Mouse (Mus musculus): ENCODE data around the gene Ip6k1. TPM values are rescaled to one million over a fixed set of nuclear protein-coding genes. Genes with fewer than 3 reads are reported as not detected.

The Ip6k1 gene
- polyA plus RNA-seq, 1 experiment, result 30.8 TPM

GRCm38 (mm10) chr9:107961351-107961762 is 40.9 kb upstream of the Ip6k1 start:
- H3K79me2 ChIP-seq (ENCODE audit: control insufficient read depth, insufficient read depth), result no peaks in the 10 kb centered on the region
- H3K36me3 ChIP-seq (ENCODE audit: control insufficient read depth, insufficient read depth), result peaks cover 47% of the 10 kb centered on the region
- no peak overlapping the region for H3K4me3 ChIP-seq (ENCODE audit: insufficient read depth, poor library complexity, severe bottlenecking)
- H3ac ChIP-seq (ENCODE audit: control insufficient read depth, insufficient read length, low read depth), result no peak overlapping the region
- H3K79me3 ChIP-seq (ENCODE audit: low read depth), result no peaks in the 10 kb centered on the region
- TF ChIP-seq CEBPB (IDR thresholded peaks at IDR 0.05; ENCODE audit: low read depth) (no peak), USF1 (IDR thresholded peaks at IDR 0.05; ENCODE audit: low read depth) (no peak), FOSL1 (IDR thresholded peaks at IDR 0.05; ENCODE audit: insufficient read depth, low read length, poor library complexity, severe bottlenecking) (no peak), MAX (IDR thresholded peaks at IDR 0.05) (no peak), MYOG (IDR thresholded peaks at IDR 0.05; ENCODE audit: control insufficient read depth, extremely low read depth, insufficient read length) (no peak), CTCF (IDR thresholded peaks at IDR 0.05; ENCODE audit: control insufficient read depth, insufficient read depth, insufficient read length) (no peak), MYOD1 (IDR thresholded peaks at IDR 0.05; ENCODE audit: control insufficient read depth, insufficient read length, low read depth) (no peak)
- no peaks in the 10 kb centered on the region for H3K27me3 ChIP-seq (ENCODE audit: control insufficient read depth, insufficient read depth, insufficient read length)

GRCm38 (mm10) chr9:107961881-107962280 is 40.4 kb upstream of the Ip6k1 start:
- Histone ChIP-seq H3K36me3 (ENCODE audit: control insufficient read depth, insufficient read depth) (peaks cover 47% of the 10 kb centered on the region), H3K4me3 (ENCODE audit: insufficient read depth, poor library complexity, severe bottlenecking) (no peak overlapping the region), H3K79me3 (ENCODE audit: low read depth) (no peaks in the 10 kb centered on the region), H3ac (ENCODE audit: control insufficient read depth, insufficient read length, low read depth) (no peak overlapping the region), H3K27me3 (ENCODE audit: control insufficient read depth, insufficient read depth, insufficient read length) (no peaks in the 10 kb centered on the region), H3K79me2 (ENCODE audit: control insufficient read depth, insufficient read depth) (no peaks in the 10 kb centered on the region)
- TF ChIP-seq CTCF (IDR thresholded peaks at IDR 0.05; ENCODE audit: control insufficient read depth, insufficient read depth, insufficient read length) (peak; percentile 38), USF1 (IDR thresholded peaks at IDR 0.05; ENCODE audit: low read depth) (no peak)

- Histone ChIP-seq H3ac (ENCODE audit: control insufficient read depth, insufficient read length, low read depth) (no peak overlapping the region), H3K79me3 (ENCODE audit: low read depth) (no peaks in the 10 kb centered on the region), H3K79me2 (ENCODE audit: control insufficient read depth, insufficient read depth) (no peaks in the 10 kb centered on the region), H3K36me3 (ENCODE audit: control insufficient read depth, insufficient read depth) (peaks cover 47% of the 10 kb centered on the region), H3K27me3 (ENCODE audit: control insufficient read depth, insufficient read depth, insufficient read length) (no peaks in the 10 kb centered on the region), H3K4me3 (ENCODE audit: insufficient read depth, poor library complexity, severe bottlenecking) (no peak overlapping the region)
- TF ChIP-seq CTCF (IDR thresholded peaks at IDR 0.05; ENCODE audit: control insufficient read depth, insufficient read depth, insufficient read length) (no peak), FOSL1 (IDR thresholded peaks at IDR 0.05; ENCODE audit: insufficient read depth, low read length, poor library complexity, severe bottlenecking) (no peak)
Observed at GRCm38 (mm10) chr9:107962916-107963315, 39.4 kb upstream of the Ip6k1 start.

GRCm38 (mm10) chr9:107963700-107964099 is 38.6 kb upstream of the Ip6k1 start:
- Histone ChIP-seq H3ac (ENCODE audit: control insufficient read depth, insufficient read length, low read depth) (no peak overlapping the region), H3K79me2 (ENCODE audit: control insufficient read depth, insufficient read depth) (no peaks in the 10 kb centered on the region), H3K36me3 (ENCODE audit: control insufficient read depth, insufficient read depth) (peaks cover 44% of the 10 kb centered on the region), H3K79me3 (ENCODE audit: low read depth) (no peaks in the 10 kb centered on the region), H3K27me3 (ENCODE audit: control insufficient read depth, insufficient read depth, insufficient read length) (no peaks in the 10 kb centered on the region), H3K4me3 (ENCODE audit: insufficient read depth, poor library complexity, severe bottlenecking) (no peak overlapping the region)
- no peak for TF ChIP-seq FOSL1 (IDR thresholded peaks at IDR 0.05; ENCODE audit: insufficient read depth, low read length, poor library complexity, severe bottlenecking)
- peak; percentile 70 for TF ChIP-seq CTCF (IDR thresholded peaks at IDR 0.05; ENCODE audit: control insufficient read depth, insufficient read depth, insufficient read length)

- H3K27me3 ChIP-seq (ENCODE audit: control insufficient read depth, insufficient read depth, insufficient read length), result no peaks in the 10 kb centered on the region
- H3K36me3 ChIP-seq (ENCODE audit: control insufficient read depth, insufficient read depth), result peaks cover 39% of the 10 kb centered on the region
- no peaks in the 10 kb centered on the region for H3K79me3 ChIP-seq (ENCODE audit: low read depth)
- no peak overlapping the region for H3K4me3 ChIP-seq (ENCODE audit: insufficient read depth, poor library complexity, severe bottlenecking)
- TF ChIP-seq MYOD1 (IDR thresholded peaks at IDR 0.05; ENCODE audit: control insufficient read depth, insufficient read length, low read depth), result no peak
- no peak for TF ChIP-seq CEBPB (IDR thresholded peaks at IDR 0.05; ENCODE audit: low read depth)
- TF ChIP-seq MYOG (IDR thresholded peaks at IDR 0.05; ENCODE audit: control insufficient read depth, extremely low read depth, insufficient read length), result no peak
- no peak overlapping the region for H3ac ChIP-seq (ENCODE audit: control insufficient read depth, insufficient read length, low read depth)
- H3K79me2 ChIP-seq (ENCODE audit: control insufficient read depth, insufficient read depth), result no peaks in the 10 kb centered on the region
Observed at GRCm38 (mm10) chr9:107964681-107965080, 37.6 kb upstream of the Ip6k1 start.

- Histone ChIP-seq H3K79me3 (ENCODE audit: low read depth) (no peaks in the 10 kb centered on the region), H3K36me3 (ENCODE audit: control insufficient read depth, insufficient read depth) (peaks cover 39% of the 10 kb centered on the region), H3ac (ENCODE audit: control insufficient read depth, insufficient read length, low read depth) (no peak overlapping the region), H3K79me2 (ENCODE audit: control insufficient read depth, insufficient read depth) (no peaks in the 10 kb centered on the region), H3K27me3 (ENCODE audit: control insufficient read depth, insufficient read depth, insufficient read length) (no peaks in the 10 kb centered on the region), H3K4me3 (ENCODE audit: insufficient read depth, poor library complexity, severe bottlenecking) (no peak overlapping the region)
- TF ChIP-seq MAX (IDR thresholded peaks at IDR 0.05) (no peak), MYOG (IDR thresholded peaks at IDR 0.05; ENCODE audit: control insufficient read depth, extremely low read depth, insufficient read length) (no peak), FOSL1 (IDR thresholded peaks at IDR 0.05; ENCODE audit: insufficient read depth, low read length, poor library complexity, severe bottlenecking) (no peak), CTCF (IDR thresholded peaks at IDR 0.05; ENCODE audit: control insufficient read depth, insufficient read depth, insufficient read length) (no peak), CEBPB (IDR thresholded peaks at IDR 0.05; ENCODE audit: low read depth) (no peak), MYOD1 (IDR thresholded peaks at IDR 0.05; ENCODE audit: control insufficient read depth, insufficient read length, low read depth) (no peak), USF1 (IDR thresholded peaks at IDR 0.05; ENCODE audit: low read depth) (no peak)
Observed at GRCm38 (mm10) chr9:107966676-107967075, 35.6 kb upstream of the Ip6k1 start.

Data from C2C12 (cell line).